Mouse (Mus musculus): ENCODE data around the gene 6030408B16Rik. TPM values are rescaled to one million over a fixed set of nuclear protein-coding genes. Genes with fewer than 3 reads are reported as not detected.

6030408B16Rik gene
- total RNA-seq (2021) = under 1 TPM; 0.22 to 0.29 TPM
- long read RNA-seq, experiment 1 = 0 reads
- long read RNA-seq, experiment 2 = 0 reads

- no peak for DNase-seq
- intact Hi-C loops (cut with DNase I; ENCODE audit: low total_unique reads) = no loop called here
Measured at GRCm38 (mm10) chr15:101293025-101293621, at the start of gene 6030408B16Rik. 6030408B16Rik (plus strand) TSS chr15:101293212.

GRCm38 (mm10) chr15:101244012-101244411 is 49.0 kb upstream of the 6030408B16Rik start:
- DNase-seq = no peak
- intact Hi-C loops (cut with DNase I; ENCODE audit: low total_unique reads) = no loop called here

GRCm38 (mm10) chr15:101246231-101247154 is 46.5 kb upstream of the 6030408B16Rik start:
- peak; percentile 96 for DNase-seq
- intact Hi-C loops (cut with DNase I; ENCODE audit: low total_unique reads) = no loop called here

GRCm38 (mm10) chr15:101247155-101247498 is 45.9 kb upstream of the 6030408B16Rik start:
- DNase-seq = no peak
- intact Hi-C loops (cut with DNase I; ENCODE audit: low total_unique reads) = no loop called here

- peak; percentile 50 for DNase-seq
- intact Hi-C loops (cut with DNase I; ENCODE audit: low total_unique reads) = no loop called here
Measured at GRCm38 (mm10) chr15:101248029-101248710, 44.8 kb upstream of the 6030408B16Rik start.

GRCm38 (mm10) chr15:101250220-101250800 is 42.7 kb upstream of the 6030408B16Rik start:
- intact Hi-C loops (cut with DNase I; ENCODE audit: low total_unique reads) = no loop called here
- DNase-seq = no peak

GRCm38 (mm10) chr15:101251930-101252329 is 41.1 kb upstream of the 6030408B16Rik start:
- intact Hi-C loops (cut with DNase I; ENCODE audit: low total_unique reads) = no loop called here
- DNase-seq = no peak

GRCm38 (mm10) chr15:101252614-101253013 is 40.4 kb upstream of the 6030408B16Rik start:
- intact Hi-C loops (cut with DNase I; ENCODE audit: low total_unique reads) = no loop called here
- no peak for DNase-seq

- intact Hi-C loops (cut with DNase I; ENCODE audit: low total_unique reads) = no loop called here
- no peak for DNase-seq
Measured at GRCm38 (mm10) chr15:101253563-101253885, 39.5 kb upstream of the 6030408B16Rik start.

- intact Hi-C loops (cut with DNase I; ENCODE audit: low total_unique reads) = no loop called here
- peak; percentile 84 for DNase-seq
Measured at GRCm38 (mm10) chr15:101253886-101254795, 38.9 kb upstream of the 6030408B16Rik start, which contains the start of gene Nr4a1. Nr4a1 (plus strand) TSS chr15:101254269.

GRCm38 (mm10) chr15:101255842-101256462 is 37.1 kb upstream of the 6030408B16Rik start:
- intact Hi-C loops (cut with DNase I; ENCODE audit: low total_unique reads) = no loop called here
- DNase-seq = no peak

GRCm38 (mm10) chr15:101256463-101257206 is 36.4 kb upstream of the 6030408B16Rik start:
- intact Hi-C loops (cut with DNase I; ENCODE audit: low total_unique reads) = no loop called here
- DNase-seq = no peak

GRCm38 (mm10) chr15:101258420-101258819 is 34.6 kb upstream of the 6030408B16Rik start:
- no peak for DNase-seq
- intact Hi-C loops (cut with DNase I; ENCODE audit: low total_unique reads) = no loop called here

- DNase-seq = no peak
- intact Hi-C loops (cut with DNase I; ENCODE audit: low total_unique reads) = no loop called here
Measured at GRCm38 (mm10) chr15:101259922-101260321, 33.1 kb upstream of the 6030408B16Rik start.

GRCm38 (mm10) chr15:101260387-101260786 is 32.6 kb upstream of the 6030408B16Rik start:
- intact Hi-C loops (cut with DNase I; ENCODE audit: low total_unique reads) = no loop called here
- DNase-seq = peak; percentile 88

GRCm38 (mm10) chr15:101260874-101261622 is 32.0 kb upstream of the 6030408B16Rik start:
- no peak for DNase-seq

GRCm38 (mm10) chr15:101262502-101262901 is 30.5 kb upstream of the 6030408B16Rik start:
- no peak for DNase-seq

More at GRCm38 (mm10) chr15:101260874-101261622, 32.0 kb upstream of the 6030408B16Rik start:
- intact Hi-C loops (cut with DNase I; ENCODE audit: low total_unique reads) = no loop called here

More at GRCm38 (mm10) chr15:101262502-101262901, 30.5 kb upstream of the 6030408B16Rik start:
- intact Hi-C loops (cut with DNase I; ENCODE audit: low total_unique reads) = no loop called here
